Mouse (Mus musculus) adrenal gland, adult 8-10 months (tissue): ENCODE results near the gene Ptpn18. TPM values are rescaled to one million over a fixed set of nuclear protein-coding genes. Genes with fewer than 3 reads are reported as not detected.

Source experiments
- DNase-seq: peaks from one replicate; pipeline ENCODE4 v3.0.0; 2022
- total RNA-seq, 4 experiments: library from RNA; stranded (reverse); gene quantifications; 2 replicates each; pipeline ENCODE4 v1.2.4; 2022

The Ptpn18 gene
- total RNA-seq, 4 experiments from 2014 or later: 5.3 to 10.0 (median 7.2) TPM

GRCm38 (mm10) chr1:34465445-34465844 lies 5.9 kb downstream of the Ptpn18 start:
- DNase-seq: no peak

GRCm38 (mm10) chr1:34468051-34468450 lies 8.5 kb downstream of the Ptpn18 start:
- DNase-seq: no peak

GRCm38 (mm10) chr1:34468500-34468899 lies 8.9 kb downstream of the Ptpn18 start:
- DNase-seq: no peak

- DNase-seq: no peak
Observed at GRCm38 (mm10) chr1:34469801-34470200, 10.2 kb downstream of the Ptpn18 start.

- DNase-seq: no peak
Observed at GRCm38 (mm10) chr1:34472427-34473300, 13.1 kb downstream of the Ptpn18 start.

- no peak for DNase-seq
Observed at GRCm38 (mm10) chr1:34478891-34479655, 19.5 kb downstream of the Ptpn18 start.

GRCm38 (mm10) chr1:34480801-34481200 lies 21.2 kb downstream of the Ptpn18 start:
- no peak for DNase-seq

GRCm38 (mm10) chr1:34481920-34482669 lies 22.5 kb downstream of the Ptpn18 start:
- DNase-seq: no peak

- DNase-seq: no peak
Observed at GRCm38 (mm10) chr1:34484470-34484869, 24.9 kb downstream of the Ptpn18 start.

- no peak for DNase-seq
Observed at GRCm38 (mm10) chr1:34485461-34486188, 26.1 kb downstream of the Ptpn18 start.

- DNase-seq: no peak
Observed at GRCm38 (mm10) chr1:34487383-34487782, 27.8 kb downstream of the Ptpn18 start.

GRCm38 (mm10) chr1:34489852-34490541 lies 30.4 kb downstream of the Ptpn18 start:
- DNase-seq: no peak

GRCm38 (mm10) chr1:34491480-34491879 lies 31.9 kb downstream of the Ptpn18 start:
- DNase-seq: no peak

- DNase-seq: no peak
Observed at GRCm38 (mm10) chr1:34502991-34503390, 43.4 kb downstream of the Ptpn18 start.

- DNase-seq: no peak
Observed at GRCm38 (mm10) chr1:34505307-34505706, 45.7 kb downstream of the Ptpn18 start.

- no peak for DNase-seq
Observed at GRCm38 (mm10) chr1:34505970-34506551, 46.5 kb downstream of the Ptpn18 start.

- DNase-seq: no peak
Observed at GRCm38 (mm10) chr1:34507986-34508385, 48.4 kb downstream of the Ptpn18 start.

GRCm38 (mm10) chr1:34510575-34510981 lies 51.0 kb downstream of the Ptpn18 start:
- no peak for DNase-seq

GRCm38 (mm10) chr1:34511027-34511426 lies 51.5 kb downstream of the Ptpn18 start:
- no peak for DNase-seq

GRCm38 (mm10) chr1:34513068-34513467 lies 53.5 kb downstream of the Ptpn18 start:
- DNase-seq: no peak

GRCm38 (mm10) chr1:34516595-34516994 lies 57.0 kb downstream of the Ptpn18 start:
- no peak for DNase-seq
